Mouse (Mus musculus) hindbrain, embryonic 13.5 days (tissue): ENCODE measurements around the gene Itgb5. TPM values are rescaled to one million over a fixed set of nuclear protein-coding genes. Genes with fewer than 3 reads are reported as not detected.

Experiments
- ATAC-seq: fragments of 200-750 bp; cut with Nextera tagmentation; 2 replicates; pipeline ENCODE4 v1.8.0; 2017; ENCODE audit warnings: moderate TSS enrichment; ENCODE audit not compliant: low FRiP score
- H3K27ac ChIP-seq: fragments of 300-500 bp; sonication (generic); 2 replicates; pipeline ENCODE4 v1.5.1; 2015; ENCODE audit warnings: inconsistent platforms, mild to moderate bottlenecking, moderate library complexity
- H3K27me3 ChIP-seq: fragments of 300-500 bp; sonication (generic); 2 replicates; pipeline ENCODE4 v1.6.1; 2015; ENCODE audit warnings: mild to moderate bottlenecking, inconsistent platforms
- H3K36me3 ChIP-seq: fragments of 300-500 bp; sonication (generic); 2 replicates; pipeline ENCODE4 v1.6.1; 2015; ENCODE audit warnings: mild to moderate bottlenecking, inconsistent platforms
- H3K4me1 ChIP-seq: fragments of 300-500 bp; sonication (generic); replicated peaks from 2 replicates; pipeline ENCODE4 v1.6.1; 2015; ENCODE audit warnings: inconsistent platforms
- H3K4me2 ChIP-seq: fragments of 300-500 bp; sonication (generic); 2 replicates; pipeline ENCODE4 v1.6.1; 2015; ENCODE audit warnings: inconsistent platforms, mild to moderate bottlenecking, moderate library complexity
- H3K4me3 ChIP-seq: fragments of 300-500 bp; sonication (generic); 2 replicates; pipeline ENCODE4 v1.5.1; 2015; ENCODE audit warnings: mild to moderate bottlenecking, inconsistent platforms
- H3K9ac ChIP-seq: fragments of 300-500 bp; sonication (generic); 2 replicates; pipeline ENCODE4 v1.6.1; 2015; ENCODE audit warnings: mild to moderate bottlenecking, inconsistent platforms
- H3K9me3 ChIP-seq: fragments of 300-500 bp; sonication (generic); 2 replicates; pipeline ENCODE4 v1.6.1; 2016; ENCODE audit warnings: inconsistent platforms
- WGBS: fragments of 180-500 bp; shearing (Covaris S2); methylation state at CpG from one replicate; pipeline ENCODE4 v1.1.7; 2015; 5-methylcytosine and 5-hydroxymethylcytosine counted together
- polyA plus RNA-seq: library from polyadenylated mRNA; unstranded; fragments of >200 nt; fragmentation: Nextera tagmentation; extraction: Ambion mirVana; gene quantifications from 2 replicates; pipeline ENCODE4 v1.2.1, GENCODE M21; 2015

Itgb5 gene
- 9.7 and 11.0 TPM in 2 replicates for polyA plus RNA-seq

- ATAC-seq: peak; percentile 69
- no peak within 1 kb of the TSS; the same call in 1 of the 2 replicates for H3K27ac ChIP-seq
- H3K27me3 ChIP-seq: peaks cover 80% of the 10 kb centered on the region
Measured at GRCm38 (mm10) chr16:33829301-33829831, at the start of gene Itgb5. TSS of gene Itgb5 (plus strand) at chr16:33829665.

DNA sequence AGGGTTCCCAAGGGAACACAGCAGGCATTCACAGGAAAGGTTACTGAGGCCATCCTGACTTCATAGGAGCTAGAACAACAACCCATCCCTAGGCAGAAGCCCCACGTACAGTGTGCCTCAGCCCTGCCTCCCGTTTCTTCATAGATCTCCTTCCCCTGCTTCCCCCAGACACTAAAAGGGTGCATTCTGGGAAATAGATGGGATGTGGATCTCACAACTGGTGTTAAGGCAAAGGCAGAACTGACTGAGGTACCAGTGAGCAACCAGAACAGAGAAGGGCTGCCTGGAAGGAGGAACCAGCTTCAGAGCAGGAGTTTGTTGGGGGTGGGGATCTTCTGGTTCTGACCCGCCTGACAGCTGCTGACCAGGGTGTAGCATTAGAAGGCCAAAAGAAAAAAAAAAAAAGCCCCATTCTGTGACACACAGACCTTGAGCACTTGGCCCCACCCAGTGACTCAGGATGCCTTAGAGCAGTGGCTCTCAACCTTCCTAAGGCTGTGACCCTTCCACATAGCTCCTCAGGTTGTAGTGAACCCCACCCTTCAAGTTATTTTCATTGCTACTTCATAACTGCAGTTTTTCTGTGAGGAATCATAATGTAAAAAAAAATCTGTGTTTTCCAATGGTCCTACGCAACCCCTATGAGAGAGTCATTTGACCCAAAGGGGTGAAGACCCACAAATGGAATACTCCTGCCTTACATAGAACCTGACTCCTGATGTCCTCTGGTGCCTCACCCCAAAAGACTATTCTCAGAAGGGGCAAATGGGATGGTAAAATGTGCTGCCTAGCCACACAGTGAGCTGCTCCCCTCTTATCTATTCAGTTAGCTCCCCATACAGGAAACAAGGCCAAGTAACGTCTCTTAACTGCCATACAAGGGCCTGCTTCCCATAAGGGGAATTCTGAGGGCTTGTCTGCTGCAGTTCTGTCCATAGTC, 47.4 kb upstream of the Itgb5 start:
- no peak overlapping the region for H3K4me3 ChIP-seq
- H3K9ac ChIP-seq: no peak overlapping the region

More at GRCm38 (mm10) chr16:33829301-33829831, at the start of gene Itgb5:
- H3K4me2 ChIP-seq: peak within 1 kb of the TSS; percentile 99
- no peaks in the 10 kb centered on the region for H3K9me3 ChIP-seq
- no peaks in the 10 kb centered on the region for H3K36me3 ChIP-seq
- H3K4me1 ChIP-seq: peaks cover 35% of the 10 kb centered on the region
- 1% methylated on average over 43 of the region's 43 CpGs for WGBS
- H3K9ac ChIP-seq: peak within 1 kb of the TSS; percentile 75
- peak within 1 kb of the TSS; percentile 70 for H3K4me3 ChIP-seq

GRCm38 (mm10) chr16:33782729-33783091, 46.8 kb upstream of the Itgb5 start:
- no peaks in the 10 kb centered on the region for H3K36me3 ChIP-seq
- no peak overlapping the region for H3K4me3 ChIP-seq
- no peak overlapping the region for H3K9ac ChIP-seq
- no peaks in the 10 kb centered on the region for H3K4me1 ChIP-seq
- no peaks in the 10 kb centered on the region for H3K9me3 ChIP-seq
- H3K27ac ChIP-seq: no peak overlapping the region
- H3K4me2 ChIP-seq: no peak overlapping the region
- no peak for ATAC-seq
- WGBS: 96% methylated on average over 1 of the region's 1 CpGs
- no peaks in the 10 kb centered on the region for H3K27me3 ChIP-seq

More for the DNA sequence above, 47.4 kb upstream of the Itgb5 start:
- Histone ChIP-seq H3K36me3 (no peaks in the 10 kb centered on the region), H3K4me1 (no peaks in the 10 kb centered on the region), H3K27me3 (no peaks in the 10 kb centered on the region), H3K27ac (no peak overlapping the region), H3K4me2 (no peak overlapping the region), H3K9me3 (no peaks in the 10 kb centered on the region)
- no peak for ATAC-seq
- WGBS: 78% methylated on average over 5 of the region's 5 CpGs

- Histone ChIP-seq H3K9me3 (no peaks in the 10 kb centered on the region), H3K36me3 (no peaks in the 10 kb centered on the region), H3K27ac (no peak overlapping the region), H3K4me3 (no peak overlapping the region), H3K4me1 (no peaks in the 10 kb centered on the region), H3K27me3 (no peaks in the 10 kb centered on the region), H3K4me2 (no peak overlapping the region), H3K9ac (no peak overlapping the region)
- WGBS: 93% methylated on average over 1 of the region's 1 CpGs
- ATAC-seq: no peak
Measured at GRCm38 (mm10) chr16:33784547-33784946, 44.9 kb upstream of the Itgb5 start.

- H3K4me2 ChIP-seq: no peak overlapping the region
- no peaks in the 10 kb centered on the region for H3K4me1 ChIP-seq
- H3K9me3 ChIP-seq: no peaks in the 10 kb centered on the region
- 82% methylated on average over 8 of the region's 8 CpGs for WGBS
- ATAC-seq: no peak
- no peak overlapping the region for H3K4me3 ChIP-seq
- no peak overlapping the region for H3K27ac ChIP-seq
- H3K36me3 ChIP-seq: no peaks in the 10 kb centered on the region
- no peaks in the 10 kb centered on the region for H3K27me3 ChIP-seq
- no peak overlapping the region for H3K9ac ChIP-seq
Measured at GRCm38 (mm10) chr16:33785092-33785704, 44.3 kb upstream of the Itgb5 start.

- WGBS: 76% methylated on average over 7 of the region's 7 CpGs
- no peaks in the 10 kb centered on the region for H3K27me3 ChIP-seq
- H3K9ac ChIP-seq: no peak overlapping the region
- no peak overlapping the region for H3K4me3 ChIP-seq
- no peak for ATAC-seq
- H3K4me1 ChIP-seq: no peaks in the 10 kb centered on the region
- H3K36me3 ChIP-seq: no peaks in the 10 kb centered on the region
- H3K4me2 ChIP-seq: no peak overlapping the region
- no peak overlapping the region for H3K27ac ChIP-seq
- no peaks in the 10 kb centered on the region for H3K9me3 ChIP-seq
Measured at GRCm38 (mm10) chr16:33786657-33787390, 42.6 kb upstream of the Itgb5 start.

- Histone ChIP-seq H3K27me3 (no peaks in the 10 kb centered on the region), H3K36me3 (no peaks in the 10 kb centered on the region), H3K4me1 (no peaks in the 10 kb centered on the region), H3K27ac (no peak within 1 kb of the TSS), H3K9me3 (no peaks in the 10 kb centered on the region), H3K9ac (no peak within 1 kb of the TSS), H3K4me2 (no peak within 1 kb of the TSS), H3K4me3 (no peak within 1 kb of the TSS)
- WGBS: 93% methylated on average over 10 of the region's 10 CpGs
- no peak for ATAC-seq
Measured at GRCm38 (mm10) chr16:33793846-33794791, 35.3 kb upstream of the Itgb5 start, which contains the start of gene Muc13. TSS of gene Muc13 (plus strand) at chr16:33794037.

GRCm38 (mm10) chr16:33795106-33795505, 34.4 kb upstream of the Itgb5 start:
- no peak overlapping the region for H3K4me2 ChIP-seq
- no peak overlapping the region for H3K27ac ChIP-seq
- H3K4me3 ChIP-seq: no peak overlapping the region
- no peak overlapping the region for H3K9ac ChIP-seq
- no peak for ATAC-seq
- WGBS: 85% methylated on average over 4 of the region's 4 CpGs
- H3K27me3 ChIP-seq: no peaks in the 10 kb centered on the region
- H3K9me3 ChIP-seq: no peaks in the 10 kb centered on the region
- H3K4me1 ChIP-seq: no peaks in the 10 kb centered on the region
- no peaks in the 10 kb centered on the region for H3K36me3 ChIP-seq

- no peaks in the 10 kb centered on the region for H3K27me3 ChIP-seq
- 89% methylated on average over 6 of the region's 6 CpGs for WGBS
Measured at GRCm38 (mm10) chr16:33795887-33796286, 33.6 kb upstream of the Itgb5 start.

GRCm38 (mm10) chr16:33796756-33797155, 32.7 kb upstream of the Itgb5 start:
- no peaks in the 10 kb centered on the region for H3K4me1 ChIP-seq
- no peaks in the 10 kb centered on the region for H3K9me3 ChIP-seq
- no peaks in the 10 kb centered on the region for H3K36me3 ChIP-seq
- H3K27me3 ChIP-seq: no peaks in the 10 kb centered on the region
- H3K27ac ChIP-seq: no peak overlapping the region
- no peak overlapping the region for H3K9ac ChIP-seq
- H3K4me3 ChIP-seq: no peak overlapping the region
- ATAC-seq: no peak
- H3K4me2 ChIP-seq: no peak overlapping the region
- 96% methylated on average over 3 of the region's 3 CpGs for WGBS

More at GRCm38 (mm10) chr16:33795887-33796286, 33.6 kb upstream of the Itgb5 start:
- Histone ChIP-seq H3K9me3 (no peaks in the 10 kb centered on the region), H3K4me2 (no peak overlapping the region), H3K36me3 (no peaks in the 10 kb centered on the region), H3K9ac (no peak overlapping the region), H3K4me1 (no peaks in the 10 kb centered on the region), H3K4me3 (no peak overlapping the region), H3K27ac (no peak overlapping the region)
- ATAC-seq: no peak

DNA sequence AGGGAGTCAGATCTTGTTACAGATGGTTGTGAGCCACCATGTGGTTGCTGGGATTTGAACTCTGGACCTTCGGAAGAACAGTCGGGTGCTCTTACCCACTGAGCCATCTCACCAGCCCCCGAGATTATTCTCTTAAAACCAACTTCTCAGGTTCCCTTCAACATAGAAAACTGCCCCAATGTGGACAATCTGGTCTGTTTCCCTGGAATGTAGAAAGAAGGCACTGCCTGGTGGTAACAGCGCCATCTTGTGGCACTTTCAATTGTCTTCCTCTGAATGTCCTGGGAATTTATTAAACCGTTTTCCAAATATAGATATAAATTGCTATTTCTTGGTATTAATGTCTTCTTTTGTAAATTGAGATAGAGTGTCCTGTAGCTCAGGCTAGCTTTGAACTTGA, 31.6 kb upstream of the Itgb5 start:
- ATAC-seq: no peak
- 48% methylated on average over 5 of the region's 5 CpGs for WGBS

More for the DNA sequence above, 31.6 kb upstream of the Itgb5 start:
- Histone ChIP-seq H3K27me3 (no peaks in the 10 kb centered on the region), H3K36me3 (no peaks in the 10 kb centered on the region), H3K4me1 (no peaks in the 10 kb centered on the region), H3K9me3 (no peaks in the 10 kb centered on the region), H3K27ac (no peak overlapping the region), H3K4me2 (no peak overlapping the region), H3K9ac (no peak overlapping the region), H3K4me3 (no peak overlapping the region)
